Mouse (Mus musculus): ENCODE results near the gene Col8a2. TPM values are rescaled to one million over a fixed set of nuclear protein-coding genes. Genes with fewer than 3 reads are reported as not detected.

The Col8a2 gene
- total and polyA plus RNA-seq, 3 experiments: not detected

GRCm38 (mm10) chr4:126309922-126310309 is 23.3 kb downstream of the Col8a2 start (continued):
- TF ChIP-seq JUN (IDR thresholded peaks at IDR 0.05; ENCODE audit: insufficient read depth, low read depth, low read length): no peak
- no peak for TF ChIP-seq GABPA (IDR thresholded peaks at IDR 0.05; ENCODE audit: insufficient replicate concordance, low read depth, low read length)
- TF ChIP-seq MYC (IDR thresholded peaks at IDR 0.05; ENCODE audit: low read depth, low read length): no peak
- no peak for TF ChIP-seq UBTF (IDR thresholded peaks at IDR 0.05; ENCODE audit: low read depth, low read length)
- TF ChIP-seq PAX5 (IDR thresholded peaks at IDR 0.05; ENCODE audit: low read length): no peak
- 0 out of 2 replicates have a peak, but pooled peaks have one; percentile 35 for TF ChIP-seq HCFC1 (IDR thresholded peaks at IDR 0.05; ENCODE audit: low read depth, low read length)
- TF ChIP-seq MXI1 (IDR thresholded peaks at IDR 0.05; ENCODE audit: low read depth, low read length): no peak
- no peak for TF ChIP-seq NRF1 (IDR thresholded peaks at IDR 0.05; ENCODE audit: low read depth, low read length)
- TF ChIP-seq BHLHE40 (IDR thresholded peaks at IDR 0.05; ENCODE audit: low read depth, low read length): no peak
- TF ChIP-seq KAT2A (IDR thresholded peaks at IDR 0.05; ENCODE audit: insufficient replicate concordance, low read length): no peak
- TF ChIP-seq USF1 (IDR thresholded peaks at IDR 0.05; ENCODE audit: low read depth, low read length): no peak
- TF ChIP-seq ETS1 (conservative IDR thresholded peaks at IDR 0.05; ENCODE audit: low read depth, low read length): no peak
- no peak for TF ChIP-seq CHD2 (IDR thresholded peaks at IDR 0.05; ENCODE audit: low read length)
- TF ChIP-seq MEF2A (IDR thresholded peaks at IDR 0.05; ENCODE audit: borderline replicate concordance, low read depth, low read length): no peak
- no peak for TF ChIP-seq ZKSCAN1 (IDR thresholded peaks at IDR 0.05; ENCODE audit: borderline replicate concordance, low read depth, low read length)

GRCm38 (mm10) chr4:126310344-126310743 is 23.8 kb downstream of the Col8a2 start:
- no peaks in the 10 kb centered on the region for H3K27me3 ChIP-seq (replicated peaks)
- peaks cover 8% of the 10 kb centered on the region for H3K9me3 ChIP-seq (replicated peaks; ENCODE audit: low read length)
- dilution Hi-C loops (cut with MboI; ENCODE audit: extremely low pct_ligation_motif_present, extremely low pct_unique_long_range_greater_than_20kb, low sequenced_read_pairs) (no loop called here), in situ Hi-C loops (cut with MboI; ENCODE audit: low pct_ligation_motif_present, low pct_unique_long_range_greater_than_20kb, low sequenced_read_pairs) (no loop called here)
- no peak overlapping the region for H3K4me3 ChIP-seq (replicated peaks in 1 of 3; ENCODE audit: low read depth in 2 of 3, low read length in 2 of 3, poor library complexity in 1 of 3)
- H3K79me2 ChIP-seq (replicated peaks; ENCODE audit: control insufficient read depth, extremely low read depth, insufficient read depth, poor library complexity, severe bottlenecking): no peaks in the 10 kb centered on the region
- no peak for DNase-seq (ENCODE audit: extremely low read depth)
- peaks cover 6 to 22% of the 10 kb centered on the region in 2 experiments for H3K36me3 ChIP-seq (replicated peaks in 1 of 2; ENCODE audit: control insufficient read depth in 1 of 2, insufficient read depth in 1 of 2, low read length in 1 of 2)
- H3K4me2 ChIP-seq (ENCODE audit: insufficient read depth, low read depth, poor library complexity, severe bottlenecking): no peak overlapping the region
- H3K4me1 ChIP-seq (ENCODE audit: control insufficient read depth in 1 of 2, insufficient read depth in 2 of 2): peaks cover 0 to 4% of the 10 kb centered on the region in 2 experiments; a peak in 3 of 4 replicates
- H3K9ac ChIP-seq (ENCODE audit: insufficient read depth, low read depth): no peak overlapping the region
- no peak overlapping the region for H3K27ac ChIP-seq (ENCODE audit: insufficient read depth, low read depth)
- TF ChIP-seq CTCF (conservative IDR thresholded peaks at IDR 0.05 in 1 of 2, IDR thresholded peaks at IDR 0.05 in 1 of 2; ENCODE audit: low read depth in 2 of 2, low read length in 2 of 2) (no peak), RAD21 (IDR thresholded peaks at IDR 0.05; ENCODE audit: low read depth, low read length) (no peak), ZMIZ1 (IDR thresholded peaks at IDR 0.05; ENCODE audit: low read depth, low read length) (no peak), ZKSCAN1 (IDR thresholded peaks at IDR 0.05; ENCODE audit: borderline replicate concordance, low read depth, low read length) (no peak), RCOR1 (conservative IDR thresholded peaks at IDR 0.05; ENCODE audit: low read depth, low read length) (no peak), IRF4 (IDR thresholded peaks at IDR 0.05; ENCODE audit: low read depth, low read length) (no peak), MEF2A (IDR thresholded peaks at IDR 0.05; ENCODE audit: borderline replicate concordance, low read depth, low read length) (no peak), KAT2A (IDR thresholded peaks at IDR 0.05; ENCODE audit: insufficient replicate concordance, low read length) (no peak), NRF1 (IDR thresholded peaks at IDR 0.05; ENCODE audit: low read depth, low read length) (no peak), ZNF384 (IDR thresholded peaks at IDR 0.05; ENCODE audit: low read depth, low read length) (no peak), ZC3H11A (IDR thresholded peaks at IDR 0.05; ENCODE audit: low read depth, low read length) (no peak), CHD1 (IDR thresholded peaks at IDR 0.05; ENCODE audit: low read depth, low read length) (no peak), EP300 (IDR thresholded peaks at IDR 0.05; ENCODE audit: low read length) (no peak), UBTF (IDR thresholded peaks at IDR 0.05; ENCODE audit: low read depth, low read length) (no peak)

Data from CH12.LX (cell line).